Mouse (Mus musculus) c-Kit-positive CD71-positive TER-119-negative erythroid progenitor cells, embryonic 14.5 days (primary cell): ENCODE results near the gene Tyro3.

ENCODE experiments used
- DNase-seq: peaks from one replicate; pipeline ENCODE4 v3.0.0-alpha.2; 2013; ENCODE audit warnings: low read depth

Tyro3 gene

GRCm38 (mm10) chr2:119857341-119857740 is 59.8 kb downstream of the Tyro3 start:
- DNase-seq, result no peak

- DNase-seq, result no peak
These were observed 67.0 kb downstream of the Tyro3 start for GRCm38 (mm10) chr2:119864484-119864883.
